Mouse (Mus musculus) cortical plate, adult 2 months (tissue): ENCODE results near the gene Nrros. TPM values are rescaled to one million over a fixed set of nuclear protein-coding genes. Genes with fewer than 3 reads are reported as not detected.

Experiments used
- H3K27ac ChIP-seq: fragments of 200-500 bp; 2 replicates; pipeline ENCODE4 v1.5.1; 2012; ENCODE audit warnings: low read length, control low read depth, inconsistent platforms; ENCODE audit not compliant: insufficient read depth
- H3K4me1 ChIP-seq: fragments of 200-500 bp; 2 replicates; pipeline ENCODE4 v1.6.1; 2011; ENCODE audit warnings: low read length; ENCODE audit not compliant: control insufficient read depth, insufficient read depth
- H3K4me3 ChIP-seq: fragments of 200-500 bp; 2 replicates; pipeline ENCODE4 v1.5.1; 2011; ENCODE audit warnings: mild to moderate bottlenecking, low read length, control low read depth; ENCODE audit not compliant: insufficient read depth
- CTCF ChIP-seq: fragments of 200-500 bp; IDR thresholded peaks from 2 replicates; pipeline ENCODE4 v1.5.1; 2011; ENCODE audit warnings: mild to moderate bottlenecking, control low read depth, low read length; ENCODE audit not compliant: insufficient read depth; ENCODE audit errors: extremely low read depth
- POLR2A ChIP-seq: fragments of 200-500 bp; IDR thresholded peaks from 2 replicates; pipeline ENCODE4 v1.6.1; 2011; ENCODE audit warnings: mild to moderate bottlenecking, low read length, control low read depth; ENCODE audit not compliant: insufficient read depth; ENCODE audit errors: extremely low read depth
- polyA plus RNA-seq: library from polyadenylated mRNA; depleted of rRNA; stranded (reverse); fragments of >200 nt; gene quantifications from 2 replicates; pipeline ENCODE4 v1.2.3, GENCODE M21; 2012

Nrros gene
- polyA plus RNA-seq, 1 experiment: 5.6 TPM

- Histone ChIP-seq H3K4me3 (no peak overlapping the region), H3K27ac (no peak overlapping the region), H3K4me1 (no peaks in the 10 kb centered on the region)
- TF ChIP-seq POLR2A (no peak), CTCF (no peak)
These were observed 21.6 kb downstream of the Nrros start for GRCm38 (mm10) chr16:32143766-32144165.

- TF ChIP-seq CTCF: no peak
- no peak for TF ChIP-seq POLR2A
- Histone ChIP-seq H3K4me1 (no peaks in the 10 kb centered on the region; the same call in 1 of the 2 replicates), H3K4me3 (no peak overlapping the region), H3K27ac (no peak overlapping the region)
These were observed 26.4 kb downstream of the Nrros start for GRCm38 (mm10) chr16:32138954-32139353.

- no peak overlapping the region for H3K4me3 ChIP-seq
- H3K4me1 ChIP-seq: no peaks in the 10 kb centered on the region; the same call in 1 of the 2 replicates
- no peak overlapping the region for H3K27ac ChIP-seq
- TF ChIP-seq POLR2A (no peak), CTCF (no peak)
These were observed 29.5 kb downstream of the Nrros start for GRCm38 (mm10) chr16:32135842-32136357.

GRCm38 (mm10) chr16:32133148-32133547 lies 32.2 kb downstream of the Nrros start:
- H3K4me3 ChIP-seq: no peak overlapping the region
- H3K4me1 ChIP-seq: no peaks in the 10 kb centered on the region
- TF ChIP-seq POLR2A: no peak
- TF ChIP-seq CTCF: no peak
- H3K27ac ChIP-seq: no peak overlapping the region

GRCm38 (mm10) chr16:32130190-32130826 lies 35.1 kb downstream of the Nrros start:
- H3K27ac ChIP-seq: no peak overlapping the region
- H3K4me1 ChIP-seq: no peaks in the 10 kb centered on the region
- TF ChIP-seq POLR2A (no peak), CTCF (no peak)
- H3K4me3 ChIP-seq: 0 out of 2 replicates have a peak overlapping the region, but pooled peaks have one; percentile 13

- Histone ChIP-seq H3K4me3 (peak overlapping the region; percentile 13; the same call in 1 of the 2 replicates), H3K4me1 (no peaks in the 10 kb centered on the region), H3K27ac (0 out of 2 replicates have a peak overlapping the region, but pooled peaks have one; percentile 58)
- TF ChIP-seq POLR2A (no peak), CTCF (no peak)
These were observed 35.8 kb downstream of the Nrros start for GRCm38 (mm10) chr16:32129449-32130189.

GRCm38 (mm10) chr16:32127046-32127445 lies 38.3 kb downstream of the Nrros start:
- Histone ChIP-seq H3K4me1 (no peaks in the 10 kb centered on the region), H3K27ac (no peak overlapping the region), H3K4me3 (no peak overlapping the region)
- TF ChIP-seq CTCF (no peak), POLR2A (no peak)

- Histone ChIP-seq H3K27ac (no peak overlapping the region), H3K4me1 (no peaks in the 10 kb centered on the region), H3K4me3 (no peak overlapping the region)
- TF ChIP-seq CTCF (no peak), POLR2A (no peak)
These were observed 40.0 kb downstream of the Nrros start for GRCm38 (mm10) chr16:32125364-32125763.

GRCm38 (mm10) chr16:32124444-32125335 lies 40.7 kb downstream of the Nrros start:
- H3K4me3 ChIP-seq: no peak overlapping the region
- H3K4me1 ChIP-seq: no peaks in the 10 kb centered on the region
- no peak for TF ChIP-seq POLR2A
- TF ChIP-seq CTCF: no peak
- H3K27ac ChIP-seq: no peak overlapping the region
